Mouse (Mus musculus) spleen, postnatal 4 days (tissue): ENCODE measurements around the gene Cd47.

Source experiments
- DNase-seq, 2 experiments: peaks; one replicate each; pipeline ENCODE4 v3.0.0; 2022; ENCODE audit warnings: low spot score in 2 of 2

Cd47 gene

DNA sequence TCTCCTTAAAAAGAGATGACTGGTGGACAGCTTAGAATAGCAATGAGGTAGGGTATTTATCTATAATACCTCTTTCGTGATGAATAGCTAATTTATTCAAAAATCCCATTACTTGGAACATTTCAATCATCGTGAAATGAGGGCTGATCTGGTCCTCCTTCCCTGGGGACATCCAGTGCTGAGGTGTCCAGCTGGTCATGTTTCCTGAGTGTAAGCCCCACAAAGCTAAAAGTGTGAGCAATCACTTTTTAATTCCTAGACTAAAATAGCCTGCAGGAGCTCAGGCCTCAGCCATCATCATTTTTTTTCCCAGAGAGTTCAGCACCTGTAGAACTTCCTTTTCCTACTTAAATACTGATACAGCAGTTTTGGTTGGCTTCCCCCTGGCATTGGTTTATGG, 150.0 kb downstream of the Cd47 start:
- no peak for DNase-seq

DNA sequence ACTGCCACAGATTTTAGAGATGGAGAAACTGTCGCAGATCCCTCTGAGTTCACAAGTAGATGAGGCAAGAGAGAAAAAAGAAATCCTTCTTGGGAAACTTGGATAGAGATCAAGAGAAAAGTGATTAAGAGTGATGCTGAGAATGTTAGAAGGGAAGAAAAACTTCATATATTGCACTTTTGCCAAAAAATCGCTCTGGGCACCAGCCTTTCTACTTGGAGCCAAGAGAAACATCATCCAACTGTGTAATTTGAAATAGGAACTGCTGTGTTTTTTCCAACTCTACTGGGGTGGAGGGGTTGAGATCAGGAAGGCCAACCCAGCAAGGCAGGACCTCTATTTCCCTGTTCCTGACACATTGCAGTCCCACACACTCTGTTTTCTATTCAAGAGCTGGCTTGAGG, 151.0 kb downstream of the Cd47 start:
- no peak for DNase-seq

DNA sequence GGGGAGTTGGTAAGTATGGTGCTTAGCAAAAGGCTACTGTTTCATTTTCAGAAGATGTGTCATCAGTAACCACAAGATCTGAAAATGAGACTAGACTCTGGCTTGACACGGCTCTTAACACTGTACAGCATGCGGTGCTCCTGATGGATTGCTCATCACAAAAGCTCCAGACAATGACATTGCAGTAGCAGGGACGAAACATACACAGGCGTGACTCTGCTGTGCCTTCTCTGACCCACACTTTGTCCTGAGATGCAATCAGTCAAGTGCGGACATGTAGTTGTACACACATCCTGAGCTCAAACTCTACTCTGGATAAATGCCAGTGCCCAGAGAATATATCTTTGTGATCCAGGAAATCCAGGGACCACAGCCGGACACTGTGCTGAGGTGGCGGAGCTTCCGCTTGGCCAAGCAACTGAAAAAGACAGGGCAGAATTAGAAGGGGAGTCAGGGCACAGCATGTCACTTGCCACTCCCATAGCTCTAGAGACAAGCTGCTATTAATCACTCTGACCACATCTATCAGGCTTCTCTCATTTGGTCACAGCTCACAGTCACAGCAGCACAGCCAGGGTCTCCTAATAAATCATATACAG, 151.7 kb downstream of the Cd47 start:
- no peak for DNase-seq

DNA sequence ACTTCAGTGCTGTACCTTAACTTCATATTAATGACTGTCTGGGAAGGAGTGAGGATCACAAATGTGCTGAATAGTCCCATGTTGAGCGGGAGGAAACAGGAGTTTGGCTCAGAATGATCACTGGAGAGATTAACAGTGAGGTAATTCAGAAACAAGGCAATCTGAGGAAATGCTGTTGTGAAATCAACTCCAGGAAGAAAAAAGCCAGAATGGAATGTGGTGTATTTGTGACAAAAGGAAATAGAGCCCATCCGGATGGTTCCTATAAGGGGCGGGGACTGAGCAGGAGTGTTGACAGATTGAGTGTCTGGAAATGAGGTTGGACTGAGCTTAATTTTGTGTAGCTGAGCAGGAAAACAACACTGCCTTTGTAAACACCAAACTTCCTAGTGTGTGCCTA, 153.5 kb downstream of the Cd47 start:
- no peak for DNase-seq

DNA sequence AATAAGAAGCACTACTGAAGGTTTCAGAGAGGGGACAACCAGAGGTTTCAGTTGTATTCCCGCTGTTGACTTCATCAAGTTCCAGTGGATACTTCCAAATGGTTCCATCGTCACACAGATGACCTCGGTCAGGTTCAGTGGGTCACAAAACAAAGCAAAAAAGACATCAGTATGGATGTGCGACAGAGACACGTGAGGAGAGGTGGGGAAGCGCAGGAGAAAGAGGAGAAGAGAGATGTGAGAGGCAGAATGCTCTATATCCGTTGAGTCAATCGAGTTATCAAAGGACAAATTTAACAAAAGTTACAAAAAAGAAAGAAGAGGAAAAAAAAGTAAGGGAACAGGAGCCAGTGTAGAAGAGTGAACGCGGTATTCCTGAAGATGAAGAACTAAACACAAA, 154.6 kb downstream of the Cd47 start:
- no peak for DNase-seq

DNA sequence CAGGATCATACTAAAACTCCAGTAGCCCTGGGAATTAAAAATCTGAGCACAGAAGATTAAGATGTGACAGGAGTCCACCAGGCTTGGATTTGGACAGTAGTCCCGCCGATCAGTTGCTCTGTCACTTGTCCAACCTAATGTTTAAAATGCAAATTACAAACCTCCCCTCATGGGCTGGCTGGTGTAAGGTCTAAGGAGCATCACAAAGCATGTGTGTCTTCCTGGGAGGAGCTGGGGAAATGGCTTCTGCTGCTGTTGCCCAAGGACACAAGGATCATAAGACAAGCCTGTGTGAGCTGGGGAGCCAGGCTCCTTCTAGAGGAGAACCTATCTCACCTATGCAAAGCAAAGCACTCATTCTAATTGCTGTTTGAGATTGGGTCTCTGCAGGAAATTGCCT, 155.0 kb downstream of the Cd47 start:
- DNase-seq = no peak

DNA sequence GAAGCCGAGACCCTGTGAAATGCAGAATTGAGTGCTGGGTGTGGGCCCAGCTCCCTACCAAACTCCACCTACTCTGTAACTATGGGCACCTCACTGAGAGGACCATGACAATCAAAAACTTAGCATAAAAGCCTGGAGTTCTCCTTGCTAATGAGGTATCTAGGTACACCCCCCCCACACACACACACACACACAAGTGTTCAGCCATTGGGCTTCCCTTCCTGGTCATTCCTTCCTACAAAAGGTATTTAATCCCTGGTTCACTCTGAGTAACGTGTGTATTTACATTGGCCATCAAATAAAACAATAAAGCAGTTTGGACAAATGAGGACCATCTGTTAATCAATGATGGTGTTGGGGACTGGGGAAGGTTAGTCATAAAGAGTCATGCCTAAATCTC, 155.6 kb downstream of the Cd47 start:
- DNase-seq = no peak

DNA sequence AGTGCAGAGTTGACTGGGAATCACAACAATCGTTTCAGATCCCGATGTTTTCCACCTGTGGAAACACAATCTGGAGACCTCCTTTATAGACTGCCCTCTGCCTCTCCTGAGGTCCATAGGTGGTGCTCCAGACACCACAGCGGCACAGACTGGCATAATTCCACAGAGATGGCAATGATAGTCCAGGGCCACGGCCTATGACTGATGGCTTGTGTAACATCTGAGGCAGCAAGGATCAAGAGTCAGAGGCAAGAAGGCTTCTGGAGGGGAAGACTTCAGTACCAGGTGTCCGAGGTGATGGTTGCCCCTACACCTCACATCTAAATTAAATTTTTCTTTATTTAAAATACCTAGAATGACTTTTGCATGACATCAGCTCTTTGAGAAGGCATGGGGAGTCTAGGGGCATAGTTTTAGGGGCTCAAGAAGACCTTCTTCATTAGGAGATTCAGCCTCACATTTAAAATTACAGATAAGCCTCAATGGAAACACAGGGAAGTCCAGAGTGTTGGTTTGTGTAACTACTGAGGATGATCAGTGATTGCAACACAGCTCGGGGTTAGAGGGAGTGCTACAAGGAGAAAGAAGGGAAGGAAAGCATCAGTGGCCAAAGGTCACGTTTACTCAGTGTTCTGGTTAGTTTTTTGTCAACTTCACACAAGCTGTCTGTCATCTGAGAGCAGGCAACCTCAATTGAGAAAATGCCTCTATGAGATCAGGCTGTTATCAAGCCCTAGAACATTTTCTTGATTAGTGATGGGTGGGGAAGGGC, 156.4 kb downstream of the Cd47 start:
- DNase-seq = no peak

DNA sequence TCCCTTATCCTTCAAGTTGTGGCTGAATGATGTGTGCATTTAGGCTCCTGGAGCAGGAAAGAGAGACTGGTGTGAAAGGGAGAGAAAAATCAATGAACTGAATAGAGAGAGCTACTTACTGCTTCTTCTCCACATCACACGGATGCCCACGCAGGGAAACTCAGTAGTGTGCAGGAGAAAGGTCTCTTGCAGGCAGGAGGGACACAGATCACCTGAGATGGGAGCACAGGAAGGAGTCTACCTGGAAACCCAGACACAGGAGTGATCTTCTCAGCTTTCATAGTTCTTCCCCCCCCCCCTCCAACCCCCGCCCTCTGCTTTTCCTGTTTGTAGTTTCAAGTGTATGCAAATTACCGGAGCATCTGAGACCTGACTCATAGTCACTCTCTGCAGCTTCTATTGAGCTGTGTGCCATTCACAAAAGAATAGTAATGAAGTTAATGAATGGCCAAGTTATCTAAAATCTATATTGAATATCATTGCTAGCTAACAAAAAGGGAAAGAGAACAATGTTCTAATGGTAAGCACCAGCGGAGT, 158.6 kb downstream of the Cd47 start:
- no peak for DNase-seq

DNA sequence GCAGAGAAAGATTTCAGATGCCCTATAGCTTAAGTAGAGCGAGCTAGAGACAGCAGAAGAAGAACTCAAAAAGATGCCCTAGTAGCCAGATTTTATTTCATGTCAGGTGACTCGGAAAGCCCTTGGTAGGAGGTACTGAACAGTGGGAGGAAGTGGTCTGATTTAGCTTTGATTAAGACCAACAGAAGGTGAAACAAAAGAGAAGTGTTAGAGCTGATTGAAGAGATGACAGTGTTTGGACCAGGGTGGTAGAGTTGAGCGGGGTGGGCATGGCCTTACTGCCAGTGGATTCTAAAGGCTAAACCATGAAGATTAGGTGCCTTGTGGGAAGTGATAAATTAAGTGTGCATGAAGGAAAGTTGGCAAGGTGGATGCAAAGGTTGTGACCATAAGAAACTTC, 162.0 kb downstream of the Cd47 start:
- DNase-seq = no peak

DNA sequence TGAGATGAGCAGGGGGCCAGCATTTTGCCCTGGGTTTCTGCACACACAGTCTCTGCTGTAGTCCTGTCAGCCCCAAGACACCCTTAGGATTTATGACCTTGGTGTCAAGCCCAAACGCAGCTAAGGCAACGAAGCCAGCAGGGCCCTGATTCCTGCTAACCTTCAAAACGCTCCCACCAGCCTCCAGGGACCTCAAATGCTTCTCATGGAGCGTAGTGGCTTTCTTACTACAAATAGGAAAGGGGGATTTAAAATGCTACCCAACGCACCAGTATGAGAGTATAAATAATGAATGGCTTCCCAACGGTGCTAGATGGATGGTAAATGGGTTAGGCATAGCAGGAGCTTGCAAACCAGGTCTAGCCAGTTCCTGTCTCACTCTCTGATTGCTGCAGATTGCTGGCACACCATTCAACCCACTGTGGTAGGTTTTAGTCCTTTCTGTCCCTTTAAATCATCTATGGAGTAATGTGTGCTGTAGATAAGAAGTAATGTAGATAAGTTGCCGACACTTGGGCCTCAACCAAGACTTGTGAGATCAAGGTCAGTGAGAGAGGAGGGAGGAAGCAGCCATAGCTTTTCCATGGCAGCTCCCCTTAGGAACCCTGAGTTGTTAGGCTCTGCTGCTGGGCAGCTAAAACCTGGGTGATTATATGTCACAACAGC, 164.1 kb downstream of the Cd47 start:
- no peak for DNase-seq
